Mouse (Mus musculus): ENCODE data around the gene Fam129a.

The Fam129a gene

GRCm38 (mm10) chr1:151570981-151571837 is at the start of gene Fam129a:
TSS of gene Fam129a (plus strand) at chr1:151571186.
- peak; percentile 3 to 6 for DNase-seq

GRCm38 (mm10) chr1:151526701-151527100 is 44.3 kb upstream of the Fam129a start:
- no peak for DNase-seq

- DNase-seq = no peak
Observed at GRCm38 (mm10) chr1:151543796-151544477, 27.0 kb upstream of the Fam129a start.

GRCm38 (mm10) chr1:151544581-151544980 is 26.4 kb upstream of the Fam129a start:
- DNase-seq = no peak

GRCm38 (mm10) chr1:151545571-151545970 is 25.4 kb upstream of the Fam129a start:
- no peak for DNase-seq

GRCm38 (mm10) chr1:151548896-151549610 is 21.9 kb upstream of the Fam129a start:
- no peak for DNase-seq

- DNase-seq = no peak
Observed at GRCm38 (mm10) chr1:151549794-151550193, 21.2 kb upstream of the Fam129a start.

- no peak for DNase-seq
Observed at GRCm38 (mm10) chr1:151550587-151551479, 20.2 kb upstream of the Fam129a start.

- no peak for DNase-seq
Observed at GRCm38 (mm10) chr1:151560536-151560935, 10.4 kb upstream of the Fam129a start.

- no peak for DNase-seq
Observed at GRCm38 (mm10) chr1:151563401-151563800, 7.6 kb upstream of the Fam129a start.

GRCm38 (mm10) chr1:151563893-151564292 is 7.1 kb upstream of the Fam129a start:
- no peak for DNase-seq

GRCm38 (mm10) chr1:151564377-151564776 is 6.6 kb upstream of the Fam129a start:
- DNase-seq = peak; percentile 70 to 72

GRCm38 (mm10) chr1:151568682-151569081 is 2.3 kb upstream of the Fam129a start:
- no peak for DNase-seq

- DNase-seq = no peak
Observed at GRCm38 (mm10) chr1:151571838-151572578, 1.0 kb downstream of the Fam129a start.

- DNase-seq = no peak
Observed at GRCm38 (mm10) chr1:151572601-151573320, 1.8 kb downstream of the Fam129a start.

GRCm38 (mm10) chr1:151580200-151580982 is 9.4 kb downstream of the Fam129a start:
- DNase-seq = no peak

- DNase-seq = no peak
Observed at GRCm38 (mm10) chr1:151581454-151581853, 10.5 kb downstream of the Fam129a start.

GRCm38 (mm10) chr1:151581977-151582376 is 11.0 kb downstream of the Fam129a start:
- no peak for DNase-seq

GRCm38 (mm10) chr1:151583457-151584181 is 12.6 kb downstream of the Fam129a start:
- no peak for DNase-seq

GRCm38 (mm10) chr1:151584182-151584471 is 13.1 kb downstream of the Fam129a start:
- no peak for DNase-seq
